Mouse (Mus musculus) stomach, embryonic 14.5 days (tissue): ENCODE measurements at regions not wholly inside any gene's neighbourhood (a gene's known extent, or its start where the extent isn't known, plus 50 kb on each side); places are given as distances from the start of the nearest gene placed in this dataset.
"Not testable (repeated sequence)": the region's sequence is repeated elsewhere in the genome, so short reads cannot be mapped to it uniquely, and the experiment has no call there.

ENCODE experiments used
- ATAC-seq: fragments of 200-750 bp; cut with Nextera tagmentation; 2 replicates; pipeline ENCODE4 v1.8.0; 2017; ENCODE audit warnings: low read depth, moderate TSS enrichment; ENCODE audit not compliant: insufficient number of reproducible peaks, insufficient read depth, low FRiP score
- H3K27ac ChIP-seq: fragments of 300-500 bp; sonication (generic); 2 replicates; pipeline ENCODE4 v1.5.1; 2014; ENCODE audit warnings: mild to moderate bottlenecking, low read length, moderate library complexity, mixed read lengths
- H3K27me3 ChIP-seq: fragments of 300-500 bp; sonication (generic); 2 replicates; pipeline ENCODE4 v1.6.1; 2014; ENCODE audit warnings: low read length, control low read depth, mixed read lengths; ENCODE audit not compliant: control insufficient read depth, insufficient read depth
- H3K36me3 ChIP-seq: fragments of 300-500 bp; sonication (generic); 2 replicates; pipeline ENCODE4 v1.6.1; 2014; ENCODE audit warnings: mild to moderate bottlenecking, control low read depth, low read length, moderate library complexity, mixed read lengths; ENCODE audit not compliant: control insufficient read depth, insufficient read depth
- H3K4me1 ChIP-seq: fragments of 300-500 bp; sonication (generic); 2 replicates; pipeline ENCODE4 v1.6.1; 2014; ENCODE audit warnings: low read length, control low read depth, mixed read lengths; ENCODE audit not compliant: control insufficient read depth, insufficient read depth
- H3K4me2 ChIP-seq: fragments of 300-500 bp; sonication (generic); replicated peaks from 2 replicates; pipeline ENCODE4 v1.6.1; 2014; ENCODE audit warnings: low read depth, low read length, control low read depth
- H3K4me3 ChIP-seq: fragments of 300-500 bp; sonication (generic); 2 replicates; pipeline ENCODE4 v1.5.1; 2014; ENCODE audit warnings: low read depth, low read length, control low read depth
- H3K9ac ChIP-seq: fragments of 300-500 bp; sonication (generic); replicated peaks from 2 replicates; pipeline ENCODE4 v1.6.1; 2014; ENCODE audit warnings: low read depth, mild to moderate bottlenecking, control low read depth, low read length, moderate library complexity, mixed read lengths
- H3K9me3 ChIP-seq: fragments of 300-500 bp; sonication (generic); 2 replicates; pipeline ENCODE4 v1.6.1; 2016; ENCODE audit warnings: low read depth, low read length, control low read depth; ENCODE audit not compliant: control insufficient read depth
- WGBS: fragments of 180-500 bp; shearing (Covaris S2); extraction: QIAGEN DNeasy Blood & Tissue Kit; methylation state at CpG from one replicate; pipeline ENCODE4 v1.1.7; 2014; 5-methylcytosine and 5-hydroxymethylcytosine counted together

DNA sequence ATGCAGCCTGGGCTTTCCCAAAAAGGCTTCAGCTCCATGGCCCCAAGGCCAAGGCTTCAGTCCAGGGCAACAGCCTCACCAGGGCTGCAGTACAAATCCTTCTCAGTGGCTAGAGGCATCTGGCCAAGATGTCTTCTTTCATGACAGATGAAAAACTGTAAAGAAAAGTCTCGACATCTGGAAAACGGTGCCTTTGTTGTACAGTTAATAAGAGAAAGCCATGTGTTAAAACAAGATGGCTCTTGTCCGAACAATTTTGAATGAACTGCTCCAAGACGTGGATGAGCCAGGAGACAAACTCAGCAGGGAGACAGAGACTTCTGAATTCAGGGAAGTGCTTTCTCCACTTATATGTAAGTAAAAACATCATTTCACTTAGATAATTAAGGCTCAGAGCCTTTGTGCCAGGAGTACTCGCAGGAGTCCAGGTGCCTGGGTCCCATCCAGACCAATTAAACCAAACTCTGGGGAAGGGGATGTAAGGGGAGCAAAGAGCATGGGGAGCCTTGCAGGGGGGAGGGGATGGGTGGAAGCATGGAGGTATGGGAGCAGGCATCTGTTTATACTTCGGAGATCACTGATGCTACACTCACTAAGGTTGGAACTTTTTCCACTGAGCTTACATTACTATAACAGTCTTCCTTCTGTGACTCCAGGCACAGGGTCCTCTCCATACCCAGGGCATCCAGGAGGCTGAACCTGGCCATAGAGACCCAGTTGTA, 125.8 kb upstream of the Zfp637 start:
- 67% methylated on average over 6 of the region's 6 CpGs for WGBS
- Histone ChIP-seq H3K4me1 (no peaks in the 10 kb centered on the region), H3K27me3 (no peaks in the 10 kb centered on the region), H3K9me3 (no peaks in the 10 kb centered on the region), H3K9ac (no peak overlapping the region), H3K27ac (no peak overlapping the region), H3K4me2 (no peak overlapping the region), H3K36me3 (no peaks in the 10 kb centered on the region), H3K4me3 (no peak overlapping the region)
- ATAC-seq = no peak

DNA sequence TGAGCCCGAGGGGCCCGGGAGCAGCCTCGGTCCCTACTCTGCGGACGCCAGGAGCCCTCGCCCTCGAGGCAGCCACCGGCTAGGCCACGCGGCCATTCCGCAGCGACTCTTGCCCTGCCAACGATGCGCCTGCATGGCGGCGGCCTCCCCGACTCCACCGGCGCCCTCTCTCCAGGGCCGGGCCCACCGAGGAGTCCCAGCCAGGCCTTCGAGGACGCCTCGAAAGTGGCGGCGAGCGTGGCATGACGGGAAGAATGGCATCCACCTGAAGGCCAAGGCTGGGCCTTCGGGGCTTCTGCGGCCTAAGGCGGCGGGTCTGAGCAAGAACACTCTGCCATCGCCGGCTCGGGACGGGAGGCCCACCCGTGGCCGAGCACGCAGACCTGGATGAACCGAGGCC, 124.6 kb upstream of the Zfp637 start:
- ATAC-seq, H3K4me1 ChIP-seq, H3K9ac ChIP-seq, H3K4me2 ChIP-seq, H3K9me3 ChIP-seq, H3K27ac ChIP-seq, H3K36me3 ChIP-seq, H3K4me3 ChIP-seq, H3K27me3 ChIP-seq: not testable (repeated sequence)
- 90% methylated on average over 6 of the region's 40 CpGs for whole genome bisulfite sequencing

GRCm38 (mm10) chr6:117752338-117752737, 88.6 kb upstream of the Zfp637 start:
- not testable (repeated sequence) for H3K36me3 ChIP-seq, ATAC-seq, H3K4me2 ChIP-seq, H3K9ac ChIP-seq, H3K27ac ChIP-seq, H3K9me3 ChIP-seq, H3K27me3 ChIP-seq, H3K4me1 ChIP-seq, H3K4me3 ChIP-seq

DNA sequence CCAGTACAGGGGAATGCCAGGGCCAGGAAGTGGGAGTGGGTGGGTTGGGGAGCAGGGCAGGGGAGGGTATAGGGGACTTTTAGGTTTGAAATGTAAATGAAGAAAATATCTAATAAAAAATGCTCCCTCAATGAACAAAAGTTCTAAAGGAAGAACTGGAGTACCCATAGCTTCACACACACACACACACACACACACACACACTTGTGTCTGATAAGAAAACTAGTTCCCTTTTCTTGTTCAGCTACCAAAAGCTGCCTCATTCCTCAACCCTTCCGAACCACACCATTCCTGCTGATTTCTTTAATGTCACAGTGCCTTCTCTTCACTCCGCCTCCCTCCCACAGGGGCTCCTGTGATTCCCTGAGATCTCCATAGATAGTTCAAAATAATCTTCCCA, 85.3 kb upstream of the Zfp637 start:
- not testable (repeated sequence) for H3K9me3 ChIP-seq, H3K27me3 ChIP-seq, H3K36me3 ChIP-seq, H3K27ac ChIP-seq, ATAC-seq, H3K4me3 ChIP-seq, H3K4me1 ChIP-seq, H3K4me2 ChIP-seq, H3K9ac ChIP-seq
- 86% methylated on average over 2 of the region's 2 CpGs for WGBS

DNA sequence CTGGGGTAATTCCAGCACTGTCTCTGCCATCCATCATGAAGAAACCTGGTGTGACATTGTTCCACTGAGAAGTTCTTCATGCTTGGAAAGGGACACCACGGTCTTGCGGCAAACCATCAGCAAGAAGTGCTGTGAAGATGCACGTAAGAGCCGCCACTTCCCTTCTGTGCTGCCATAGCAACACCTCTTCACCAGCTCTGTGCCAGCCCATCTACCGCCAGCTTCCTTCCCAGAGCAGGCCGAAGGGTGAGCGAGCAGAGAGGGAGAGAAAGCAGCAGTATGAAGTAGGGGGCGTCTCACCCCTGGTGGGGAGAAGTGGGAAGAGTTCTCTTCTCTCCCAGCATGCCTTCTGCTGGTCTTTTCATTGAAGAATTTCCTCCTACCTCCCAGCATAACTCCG, 84.8 kb upstream of the Zfp637 start:
- H3K27me3 ChIP-seq = no peaks in the 10 kb centered on the region
- ATAC-seq = no peak
- no peak overlapping the region for H3K4me3 ChIP-seq
- 69% methylated on average over 9 of the region's 9 CpGs for WGBS
- H3K36me3 ChIP-seq = no peaks in the 10 kb centered on the region
- H3K9ac ChIP-seq = no peak overlapping the region
- no peak overlapping the region for H3K27ac ChIP-seq
- H3K4me1 ChIP-seq = no peaks in the 10 kb centered on the region
- H3K4me2 ChIP-seq = no peak overlapping the region
- H3K9me3 ChIP-seq = no peaks in the 10 kb centered on the region

DNA sequence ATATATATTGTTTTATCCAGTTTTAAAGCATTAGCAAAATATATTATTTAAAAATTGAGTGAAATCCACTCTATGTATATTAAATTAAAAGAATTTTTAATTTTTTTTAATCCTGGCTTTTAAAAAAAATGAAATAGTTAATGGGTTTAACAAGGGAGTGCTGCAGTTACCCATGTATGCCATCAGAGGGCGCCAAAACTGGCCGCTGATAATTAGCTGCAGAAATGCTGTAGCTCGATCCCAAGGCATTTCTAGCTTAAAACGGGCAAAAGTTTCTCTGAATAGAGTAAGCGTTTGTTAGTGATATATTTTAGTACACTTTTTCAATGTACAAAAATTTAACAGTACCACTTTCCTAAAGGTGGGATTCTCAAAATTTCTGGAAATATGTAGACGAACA, 82.5 kb upstream of the Zfp637 start:
- not testable (repeated sequence) for H3K36me3 ChIP-seq, H3K4me1 ChIP-seq, ATAC-seq, H3K27me3 ChIP-seq, H3K4me3 ChIP-seq, H3K9me3 ChIP-seq, H3K9ac ChIP-seq, H3K4me2 ChIP-seq, H3K27ac ChIP-seq
- WGBS = 13% methylated on average over 6 of the region's 6 CpGs

GRCm38 (mm10) chr6:117771506-117771905, 69.5 kb upstream of the Zfp637 start:
- WGBS = 81% methylated on average over 7 of the region's 7 CpGs

DNA sequence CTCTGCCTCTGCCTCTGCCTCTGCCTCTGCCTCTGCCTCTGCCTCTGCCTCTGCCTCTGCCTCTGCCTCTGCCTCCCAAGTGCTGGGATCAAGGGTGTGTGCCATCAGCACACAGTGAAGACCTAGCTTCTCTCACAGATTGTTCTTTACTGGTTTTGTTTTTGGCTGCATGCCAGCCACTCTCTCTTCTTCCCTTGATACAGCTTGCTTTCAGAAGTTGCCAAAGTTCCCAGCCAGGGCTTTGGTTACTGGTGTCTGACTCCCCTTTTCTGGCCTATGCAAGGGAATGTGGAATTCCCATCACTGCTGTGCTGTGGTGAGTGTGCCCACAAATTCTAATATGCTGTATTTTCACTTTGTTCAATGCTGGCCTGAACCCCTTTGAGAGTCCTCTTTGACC, 68.6 kb upstream of the Zfp637 start:
- Histone ChIP-seq H3K9me3 (no peaks in the 10 kb centered on the region), H3K27me3 (no peaks in the 10 kb centered on the region), H3K9ac (no peak overlapping the region), H3K27ac (no peak overlapping the region), H3K4me2 (no peak overlapping the region), H3K4me3 (no peak overlapping the region), H3K4me1 (no peaks in the 10 kb centered on the region), H3K36me3 (no peaks in the 10 kb centered on the region)
- ATAC-seq = no peak

More at GRCm38 (mm10) chr6:117771506-117771905, 69.5 kb upstream of the Zfp637 start:
- H3K27ac ChIP-seq = no peak overlapping the region
- H3K36me3 ChIP-seq = no peaks in the 10 kb centered on the region
- no peak overlapping the region for H3K4me2 ChIP-seq
- no peaks in the 10 kb centered on the region for H3K9me3 ChIP-seq
- H3K9ac ChIP-seq = no peak overlapping the region
- no peaks in the 10 kb centered on the region for H3K27me3 ChIP-seq
- no peak overlapping the region for H3K4me3 ChIP-seq
- ATAC-seq = no peak
- no peaks in the 10 kb centered on the region for H3K4me1 ChIP-seq

DNA sequence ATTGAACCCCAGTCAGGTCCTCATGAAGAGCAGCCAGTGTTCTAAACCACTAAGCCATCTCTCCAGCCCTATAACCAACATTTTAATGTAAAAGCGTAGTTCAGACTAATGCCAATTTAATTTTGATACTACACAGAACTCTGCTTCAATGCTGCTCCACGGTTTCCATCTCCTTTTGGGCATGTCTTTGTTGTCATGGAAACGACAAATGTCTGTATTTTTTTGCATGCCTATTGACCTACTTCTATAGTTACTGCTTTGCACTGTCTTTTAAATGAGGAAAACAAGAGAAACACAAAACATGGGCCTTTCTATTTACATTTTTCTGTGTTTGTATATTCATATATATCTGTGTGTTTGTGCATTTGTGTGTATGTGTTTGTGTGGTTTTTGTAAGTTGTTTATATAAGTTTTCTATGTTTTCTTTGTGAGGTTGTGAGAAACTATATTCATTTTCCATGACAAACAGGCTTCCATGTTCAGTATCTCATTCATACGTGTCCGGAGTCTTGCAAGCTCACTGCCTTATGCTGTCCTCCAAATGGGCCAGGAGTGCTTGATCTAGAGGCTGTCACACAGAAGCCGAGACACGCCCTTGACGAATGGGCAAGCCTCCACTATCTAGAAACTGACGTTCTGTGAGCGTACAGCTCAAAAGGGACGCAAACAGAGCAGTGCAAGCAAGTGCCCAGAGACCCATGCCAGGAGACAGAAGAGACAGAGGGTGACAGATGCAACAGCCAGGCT, 65.5 kb upstream of the Zfp637 start:
- Histone ChIP-seq H3K9ac (no peak overlapping the region), H3K4me3 (no peak overlapping the region), H3K4me1 (no peaks in the 10 kb centered on the region), H3K27me3 (no peaks in the 10 kb centered on the region), H3K4me2 (no peak overlapping the region), H3K36me3 (no peaks in the 10 kb centered on the region), H3K9me3 (no peaks in the 10 kb centered on the region), H3K27ac (no peak overlapping the region)
- ATAC-seq = no peak
- WGBS = 57% methylated on average over 11 of the region's 11 CpGs
